Mouse (Mus musculus): ENCODE measurements around the gene Cuta. TPM values are rescaled to one million over a fixed set of nuclear protein-coding genes. Genes with fewer than 3 reads are reported as not detected.
"Not testable (repeated sequence)": the region's sequence is repeated elsewhere in the genome, so short reads cannot be mapped to it uniquely, and the experiment has no call there.

The Cuta gene
- total RNA-seq (2021): 100 to 1,000 TPM; 103 to 110 TPM
- long read RNA-seq, experiment 1, transcript Cuta-202 (6 exons, 662 nt): minor isoform, 7 of 36 reads
- long read RNA-seq, experiment 1, transcript Cuta-201 (7 exons, 741 nt): major isoform, 9 of 36 reads
- long read RNA-seq, experiment 1, partial matches to known transcripts: 10 of 36 reads
- long read RNA-seq, experiment 1, other reads (novel, unspliced or antisense): 7 of 36 reads
- long read RNA-seq, experiment 2, transcript Cuta-202 (6 exons, 662 nt): major isoform, 12 of 45 reads
- long read RNA-seq, experiment 2, transcript Cuta-201 (7 exons, 741 nt): minor isoform, 8 of 45 reads
- long read RNA-seq, experiment 2, partial matches to known transcripts: 13 of 45 reads
- long read RNA-seq, experiment 2, other reads (novel, unspliced or antisense): 11 of 45 reads

DNA sequence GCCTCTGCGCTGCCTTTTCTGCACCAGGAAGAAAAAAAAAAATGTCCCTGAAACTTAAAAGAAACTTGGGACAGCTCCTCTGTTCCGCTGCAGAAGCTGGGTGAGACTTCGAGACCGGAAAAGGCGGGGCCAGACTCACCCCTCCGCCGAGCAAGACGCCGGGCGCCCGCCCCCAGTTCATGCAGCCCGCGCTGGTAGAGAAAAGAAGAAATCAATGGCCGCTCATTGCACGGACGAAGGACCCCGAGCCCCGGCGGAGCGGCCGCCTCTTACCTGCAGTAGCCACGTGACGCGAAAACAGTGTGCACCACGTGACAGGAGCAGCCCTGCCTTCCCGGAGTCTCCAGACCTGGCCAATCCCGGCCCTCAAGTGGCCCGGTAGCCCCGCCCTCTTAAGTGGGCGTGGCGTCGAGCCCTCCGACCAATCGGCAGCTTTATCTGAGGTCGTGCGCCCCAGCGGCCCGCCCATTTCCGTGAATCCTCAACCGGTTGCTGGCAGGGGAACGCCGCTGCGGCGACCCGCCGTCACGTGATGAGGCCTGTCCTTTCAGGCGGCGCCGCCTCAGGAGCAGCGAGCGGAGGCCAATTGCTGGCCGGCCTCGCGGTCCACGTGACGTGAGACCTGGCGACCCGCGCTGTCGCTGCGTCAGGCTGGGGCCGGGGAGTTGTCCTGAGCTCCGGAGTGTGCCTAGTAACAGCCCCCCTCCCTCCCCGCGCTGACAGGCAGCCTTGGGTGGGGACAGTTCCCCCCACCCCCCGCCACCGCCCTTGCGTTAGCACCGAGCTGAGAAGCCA lies at the start of gene Cuta:
Gene Cuta (minus strand): TSS at position 392 of the 795 bp plus-strand sequence.
- Histone ChIP-seq H3K27ac (peak within 1 kb of the TSS; percentile 96), H3K4me3 (peak within 1 kb of the TSS; percentile 88)
- TF ChIP-seq CTCF (IDR thresholded peaks at IDR 0.05): no peak
- DNase-seq (ENCODE audit: extremely low spot score in 1 of 2, low spot score in 2 of 2): peak; percentile 99 to 100
- intact Hi-C loops (cut with DNase I): no loop called here

DNA sequence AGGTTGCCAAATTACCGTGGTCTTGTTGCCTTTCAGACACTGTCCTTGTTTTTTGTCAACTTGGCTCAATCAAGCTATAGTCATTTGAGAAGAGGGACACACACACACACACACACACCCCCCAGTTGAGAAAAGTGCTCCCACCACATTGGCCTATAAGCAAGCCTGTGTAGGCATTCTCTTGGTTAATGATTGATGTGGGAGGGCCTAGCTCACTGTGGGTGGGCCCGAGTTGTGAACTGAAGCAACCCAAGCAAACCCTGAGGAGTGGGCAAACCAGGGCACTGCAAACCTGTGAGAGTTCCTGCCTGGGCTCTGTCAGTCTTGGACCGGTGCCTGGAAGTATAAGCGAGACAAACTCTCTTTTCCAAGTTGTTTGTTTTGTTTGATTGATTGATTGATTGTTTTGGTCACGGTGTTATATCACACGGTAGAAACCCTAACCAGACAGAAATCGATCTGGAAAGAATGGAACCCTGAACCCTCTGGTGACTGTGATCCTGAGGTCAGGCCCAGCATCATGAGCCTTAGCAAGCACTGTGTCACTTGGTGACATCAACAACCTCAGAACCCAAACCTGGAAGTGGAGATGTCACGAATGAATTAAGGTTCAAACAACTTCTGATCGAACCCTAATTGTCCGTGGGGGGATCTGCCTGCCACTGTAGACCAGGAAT lies 46.3 kb upstream of the Cuta start:
- intact Hi-C loops (cut with DNase I): no loop called here
- no peak for DNase-seq (ENCODE audit: extremely low spot score in 1 of 2, low spot score in 2 of 2)
- no peak for TF ChIP-seq CTCF (IDR thresholded peaks at IDR 0.05)
- H3K4me3 ChIP-seq: no peak overlapping the region
- no peak overlapping the region for H3K27ac ChIP-seq

DNA sequence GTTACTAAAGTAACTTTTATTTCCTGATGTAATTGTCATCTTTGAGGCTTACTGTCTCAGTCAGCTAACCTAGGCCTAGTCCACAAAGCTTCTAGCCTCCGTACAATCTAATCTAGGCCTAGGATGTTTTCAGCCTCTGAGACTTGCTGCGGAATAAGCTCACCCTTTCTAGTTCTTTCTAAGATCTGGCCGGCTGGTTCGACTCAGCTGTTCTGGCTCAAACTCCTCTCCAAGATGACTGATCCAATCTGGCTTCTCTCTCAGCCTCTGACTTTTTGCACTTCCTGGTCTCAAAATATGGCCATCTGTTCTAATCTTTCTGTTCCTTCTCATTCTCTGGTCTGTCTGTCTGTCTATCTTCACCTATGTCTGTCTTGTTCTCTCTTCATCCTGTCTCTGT lies 44.0 kb upstream of the Cuta start:
- no peak overlapping the region for H3K4me3 ChIP-seq
- DNase-seq (ENCODE audit: extremely low spot score in 1 of 2, low spot score in 2 of 2): no peak
- no peak for TF ChIP-seq CTCF (IDR thresholded peaks at IDR 0.05)
- H3K27ac ChIP-seq: no peak overlapping the region
- intact Hi-C loops (cut with DNase I): no loop called here

DNA sequence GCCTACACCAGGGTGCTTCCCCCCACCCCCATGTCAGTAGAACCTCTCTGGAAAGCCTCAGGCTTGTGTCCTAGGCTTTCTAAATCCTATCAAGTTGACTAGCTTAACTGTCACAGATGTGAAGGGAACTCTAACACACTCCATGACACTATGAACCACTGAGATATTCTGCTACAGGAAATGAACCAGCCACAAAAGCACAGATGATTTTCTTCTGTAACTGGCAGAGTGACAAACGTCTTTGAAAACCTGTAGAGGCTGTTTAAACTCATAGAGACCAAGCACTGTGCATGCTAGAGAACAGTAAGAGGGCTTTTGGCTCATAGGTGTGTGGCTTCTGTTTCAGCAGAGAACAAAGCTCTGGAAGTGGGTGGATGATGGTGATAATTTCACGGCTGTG lies 41.7 kb upstream of the Cuta start:
- no peak for TF ChIP-seq CTCF (IDR thresholded peaks at IDR 0.05)
- Histone ChIP-seq H3K27ac (peak overlapping the region; percentile 64; the same call in 1 of the 2 replicates), H3K4me3 (no peak overlapping the region)
- no peak for DNase-seq (ENCODE audit: extremely low spot score in 1 of 2, low spot score in 2 of 2)
- intact Hi-C loops (cut with DNase I): no loop called here

DNA sequence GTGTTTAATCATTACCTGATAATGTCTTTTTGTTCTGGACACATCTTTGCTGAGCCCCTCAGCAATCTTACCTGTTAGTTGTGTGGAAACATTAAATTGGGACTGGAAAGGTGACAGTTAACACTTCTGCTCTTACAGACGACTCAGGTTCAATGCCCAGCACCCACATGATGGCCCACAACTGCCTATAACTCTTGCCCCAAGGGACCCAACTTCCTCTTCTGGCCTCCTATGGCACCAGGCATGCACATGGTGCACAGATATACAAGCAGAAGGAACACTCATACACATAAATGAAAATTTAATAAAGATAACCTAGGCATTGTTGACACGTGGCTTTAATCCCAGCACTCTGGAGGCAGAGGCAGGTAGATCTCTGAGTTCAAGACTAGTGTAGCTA lies 40.1 kb upstream of the Cuta start:
- intact Hi-C loops (cut with DNase I): no loop called here

DNA sequence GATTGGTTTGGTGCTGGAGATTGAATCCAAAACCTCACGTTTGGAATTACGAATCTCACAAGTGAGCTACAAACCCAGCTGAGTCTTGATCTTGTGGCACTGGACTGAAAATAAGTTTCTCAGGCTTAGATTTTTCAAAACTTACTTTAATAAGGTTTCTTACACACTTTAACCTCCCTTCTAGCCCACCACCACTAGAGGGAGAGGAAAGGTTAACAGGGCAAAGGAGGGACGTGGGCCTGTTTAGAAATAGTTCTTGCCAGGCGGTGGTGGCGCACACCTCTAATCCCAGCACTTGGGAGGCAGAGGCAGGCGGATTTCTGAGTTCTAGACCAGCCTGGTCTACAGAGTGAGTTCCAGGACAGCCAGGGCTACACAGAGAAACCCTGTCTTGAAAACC lies 38.0 kb upstream of the Cuta start:
- DNase-seq (ENCODE audit: extremely low spot score in 1 of 2, low spot score in 2 of 2); intact Hi-C loops (cut with DNase I); H3K27ac ChIP-seq; H3K4me3 ChIP-seq: not testable (repeated sequence)

More for the DNA sequence above, 40.1 kb upstream of the Cuta start:
- no peak for TF ChIP-seq CTCF (IDR thresholded peaks at IDR 0.05)
- Histone ChIP-seq H3K4me3 (no peak overlapping the region), H3K27ac (no peak overlapping the region)
- no peak for DNase-seq (ENCODE audit: extremely low spot score in 1 of 2, low spot score in 2 of 2)

DNA sequence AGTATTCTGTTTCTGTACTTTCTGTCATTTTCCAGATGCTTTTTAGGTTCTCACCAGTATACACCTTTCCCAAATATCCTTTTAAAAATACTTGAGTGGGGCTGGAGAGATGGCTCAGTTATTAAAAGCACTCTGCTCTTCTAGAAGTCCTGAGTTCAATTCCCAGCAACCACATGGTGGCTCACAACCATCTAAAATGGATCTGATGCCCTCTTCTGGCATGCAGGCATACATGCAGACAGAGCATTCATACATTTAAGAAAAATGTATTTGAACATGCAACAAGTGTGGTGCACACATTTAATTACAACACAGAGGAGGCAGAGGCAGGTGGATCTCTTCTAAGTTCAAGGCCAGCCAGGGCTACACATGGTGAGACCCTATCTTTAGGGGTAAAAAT lies 36.0 kb upstream of the Cuta start:
- intact Hi-C loops (cut with DNase I): no loop called here
- Histone ChIP-seq H3K4me3 (no peak overlapping the region), H3K27ac (no peak overlapping the region)
- DNase-seq (ENCODE audit: extremely low spot score in 1 of 2, low spot score in 2 of 2): no peak
- TF ChIP-seq CTCF (IDR thresholded peaks at IDR 0.05): peak; percentile 29

DNA sequence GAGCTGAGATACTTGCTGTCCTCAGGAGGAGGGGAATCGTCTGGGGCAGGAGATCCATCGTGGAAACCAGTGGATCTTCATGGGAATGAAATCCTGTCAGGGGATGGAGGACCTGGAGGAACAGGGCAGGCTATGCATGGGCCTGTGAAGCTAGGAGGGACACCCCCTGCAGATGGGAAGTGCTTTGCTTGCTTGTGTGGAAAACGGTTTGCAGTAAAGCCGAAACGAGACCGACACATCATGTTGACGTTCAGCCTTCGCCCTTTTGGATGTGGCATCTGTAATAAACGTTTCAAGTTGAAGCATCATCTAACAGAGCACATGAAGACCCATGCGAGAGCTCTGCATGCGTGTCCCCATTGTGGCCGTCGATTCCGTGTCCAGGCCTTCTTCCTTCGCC lies 35.2 kb upstream of the Cuta start:
- TF ChIP-seq CTCF (IDR thresholded peaks at IDR 0.05): no peak
- no peak for DNase-seq (ENCODE audit: extremely low spot score in 1 of 2, low spot score in 2 of 2)
- no peak overlapping the region for H3K4me3 ChIP-seq
- H3K27ac ChIP-seq: no peak overlapping the region
- intact Hi-C loops (cut with DNase I): no loop called here

DNA sequence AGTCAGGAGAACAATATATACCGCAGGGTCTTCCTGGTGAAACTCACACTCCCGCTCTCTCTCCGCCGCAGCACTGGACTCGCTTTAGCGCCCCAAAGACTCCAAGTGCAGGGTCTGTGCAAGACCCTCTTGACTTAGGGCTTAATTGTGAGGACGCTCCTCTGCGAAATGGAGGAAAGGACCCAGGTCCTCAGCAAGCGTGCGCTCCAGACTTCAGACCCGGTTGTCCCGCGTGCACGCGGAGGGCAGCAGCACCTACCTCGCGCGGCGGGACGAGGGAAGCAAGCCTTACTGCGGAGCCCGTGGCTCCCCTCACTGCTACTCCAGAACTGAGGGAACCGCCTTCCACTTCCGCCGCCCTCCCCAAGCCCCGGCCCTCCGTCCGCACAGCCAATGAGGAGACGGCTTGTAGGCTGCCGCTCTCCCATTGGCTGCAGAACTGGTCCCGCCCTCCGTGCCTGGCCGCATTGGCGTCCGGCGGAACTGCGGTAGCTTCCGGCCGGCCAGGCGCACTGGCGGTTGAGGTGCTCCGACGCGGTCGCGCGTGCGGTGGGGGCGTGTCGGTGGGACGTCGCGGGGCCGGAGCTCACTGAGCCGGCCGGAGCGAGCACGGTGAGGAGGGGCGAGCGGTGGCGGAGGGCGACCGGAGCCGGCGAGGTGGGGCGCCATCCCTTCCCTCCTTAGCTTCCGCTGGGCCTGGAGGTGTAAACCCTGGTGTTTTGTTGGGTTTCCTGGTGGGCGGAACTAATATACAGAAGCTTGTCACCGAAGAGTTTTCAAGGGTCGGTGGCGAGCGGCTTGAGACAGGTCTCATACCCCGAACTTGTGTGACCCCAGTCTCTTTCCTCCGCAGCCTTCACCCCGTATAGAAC lies 33.6 kb upstream of the Cuta start, which contains the start of gene Zbtb9:
Gene Zbtb9 (plus strand): TSS at position 465 of the 872 bp plus-strand sequence.
- Histone ChIP-seq H3K4me3 (peak within 1 kb of the TSS; percentile 89), H3K27ac (peak within 1 kb of the TSS; percentile 90)
- intact Hi-C loops (cut with DNase I): loop anchor here (1.0 to 2.0 kb wide), 2 partner anchors 40 to 48 kb away; partner anchors contain the start of gene Phf1
- no peak for TF ChIP-seq CTCF (IDR thresholded peaks at IDR 0.05)
- peak; percentile 96 for DNase-seq (ENCODE audit: extremely low spot score in 1 of 2, low spot score in 2 of 2)

DNA sequence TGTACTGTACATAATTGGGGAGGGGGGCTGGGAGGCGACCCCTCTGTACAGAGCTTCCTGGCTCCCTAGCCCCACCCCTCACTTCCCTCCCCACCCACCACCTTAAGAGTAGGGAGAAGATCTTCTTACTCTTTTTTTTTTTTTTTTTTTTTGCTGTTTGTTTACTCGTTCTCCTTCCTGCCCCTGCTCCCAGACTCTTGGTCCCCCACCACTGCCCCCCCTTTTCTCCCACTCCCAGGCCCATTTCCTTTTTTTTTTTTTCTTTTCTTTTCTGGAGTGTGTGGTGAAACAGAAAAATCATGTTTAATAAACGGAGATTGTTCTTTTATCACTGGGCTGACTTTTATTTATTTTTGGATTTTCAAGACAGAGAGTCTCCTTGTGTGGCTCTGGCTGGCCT lies 32.7 kb upstream of the Cuta start:
- DNase-seq (ENCODE audit: extremely low spot score in 1 of 2, low spot score in 2 of 2): no peak
- H3K4me3 ChIP-seq: peak overlapping the region; percentile 89
- intact Hi-C loops (cut with DNase I): loop anchor here (1.0 to 2.0 kb wide), 2 partner anchors 39 to 49 kb away; partner anchors contain the start of gene Phf1
- H3K27ac ChIP-seq: peak overlapping the region; percentile 90
- TF ChIP-seq CTCF (IDR thresholded peaks at IDR 0.05): no peak

Data from left cerebral cortex, adult 2 months (tissue).